Mouse (Mus musculus) lung, postnatal 0 days (tissue): ENCODE data around the gene AC124108.1.

ENCODE experiments used
- CTCF ChIP-seq: IDR thresholded peaks from 2 replicates; pipeline ENCODE4 v1.5.1; 2016; ENCODE audit warnings: antibody characterized with exemption, mild to moderate bottlenecking
- EP300 ChIP-seq: IDR thresholded peaks from 2 replicates; pipeline ENCODE4 v1.6.1; 2016; ENCODE audit warnings: antibody characterized with exemption, mild to moderate bottlenecking, control low read depth

GRCm38 (mm10) chr1:132209400-132209799, 18.1 kb downstream of the AC124108.1 start:
- TF ChIP-seq CTCF: no peak
- TF ChIP-seq EP300: no peak
